Mouse (Mus musculus): ENCODE results near the gene Zmynd8.

Zmynd8 gene

GRCm38 (mm10) chr2:165792431-165793282 lies 106.2 kb downstream of the Zmynd8 start:
- DNase-seq = no peak

GRCm38 (mm10) chr2:165791657-165792056 lies 107.2 kb downstream of the Zmynd8 start:
- peak; percentile 70 for DNase-seq

- no peak for DNase-seq
Observed at GRCm38 (mm10) chr2:165791026-165791425, 107.8 kb downstream of the Zmynd8 start.

GRCm38 (mm10) chr2:165789667-165790066 lies 109.1 kb downstream of the Zmynd8 start:
- DNase-seq = no peak

- DNase-seq = no peak
Observed at GRCm38 (mm10) chr2:165788796-165789195, 110.0 kb downstream of the Zmynd8 start.

GRCm38 (mm10) chr2:165788005-165788404 lies 110.8 kb downstream of the Zmynd8 start:
- DNase-seq = peak; percentile 85

- DNase-seq = no peak
Observed at GRCm38 (mm10) chr2:165786467-165786866, 112.3 kb downstream of the Zmynd8 start.

- DNase-seq = no peak
Observed at GRCm38 (mm10) chr2:165785312-165786036, 113.3 kb downstream of the Zmynd8 start.

GRCm38 (mm10) chr2:165782324-165782723 lies 116.5 kb downstream of the Zmynd8 start:
- peak; percentile 89 for DNase-seq

GRCm38 (mm10) chr2:165778927-165779326 lies 119.9 kb downstream of the Zmynd8 start:
- peak; percentile 87 for DNase-seq

GRCm38 (mm10) chr2:165769375-165769948 lies 129.4 kb downstream of the Zmynd8 start:
- no peak for DNase-seq

GRCm38 (mm10) chr2:165768805-165769358 lies 129.9 kb downstream of the Zmynd8 start:
- no peak for DNase-seq

GRCm38 (mm10) chr2:165759421-165759985 lies 139.3 kb downstream of the Zmynd8 start:
- DNase-seq = no peak

- DNase-seq = peak; percentile 25
Observed at GRCm38 (mm10) chr2:165758534-165758933, 140.3 kb downstream of the Zmynd8 start.

GRCm38 (mm10) chr2:165757799-165758198 lies 141.0 kb downstream of the Zmynd8 start:
- no peak for DNase-seq

- no peak for DNase-seq
Observed at GRCm38 (mm10) chr2:165752704-165753103, 146.1 kb downstream of the Zmynd8 start.

GRCm38 (mm10) chr2:165751068-165751467 lies 147.7 kb downstream of the Zmynd8 start:
- peak; percentile 14 for DNase-seq

- no peak for DNase-seq
Observed at GRCm38 (mm10) chr2:165748426-165748825, 150.4 kb downstream of the Zmynd8 start.

- DNase-seq = peak; percentile 47
Observed at GRCm38 (mm10) chr2:165747975-165748374, 150.8 kb downstream of the Zmynd8 start.

- no peak for DNase-seq
Observed at GRCm38 (mm10) chr2:165745306-165746098, 153.3 kb downstream of the Zmynd8 start.

GRCm38 (mm10) chr2:165742210-165742786 lies 156.5 kb downstream of the Zmynd8 start:
- no peak for DNase-seq
